Mouse (Mus musculus) heart, postnatal 10 days (tissue): ENCODE measurements around the gene Cyp2c23. TPM values are rescaled to one million over a fixed set of nuclear protein-coding genes. Genes with fewer than 3 reads are reported as not detected.

Experiments
- DNase-seq, 2 experiments: peaks; one replicate each; pipeline ENCODE4 v3.0.0; 2021
- intact Hi-C: fragments of 180-260 bp; cut with DNase I; formaldehyde crosslinking; loops from one replicate; pipeline ENCODE4 v1.15.1; 2025
- total RNA-seq, 2 experiments: library from RNA; stranded (reverse); gene quantifications; 2 replicates each; pipeline ENCODE4 v1.2.3; 2021

Cyp2c23 gene
- total RNA-seq = under 1 TPM in 1 of 2 experiments, not detected in 1; 0.27 TPM

GRCm38 (mm10) chr19:44028972-44029371 is at the start of gene Cyp2c23:
Gene Cyp2c23 (minus strand): TSS chr19:44029208.
- intact Hi-C loops = no loop called here
- no peak for DNase-seq

DNA sequence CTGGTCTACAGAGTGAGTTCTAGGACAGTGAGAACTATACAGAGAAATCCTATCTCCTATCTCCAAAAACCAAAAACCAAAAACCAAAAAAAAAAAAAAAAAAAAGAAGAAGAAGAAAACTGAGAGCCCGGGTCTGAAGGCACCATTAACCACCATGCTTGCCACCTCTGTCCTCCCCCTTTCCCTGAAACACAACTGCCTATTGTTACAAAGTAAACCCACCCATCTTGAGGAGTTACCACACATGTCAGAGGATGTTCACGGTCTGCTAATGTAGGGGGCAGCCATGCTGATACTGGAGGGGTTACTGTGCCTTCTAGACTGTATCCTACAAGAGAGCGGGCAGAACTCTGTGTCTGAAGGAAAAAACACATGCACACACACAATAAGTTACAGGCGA is 48.0 kb upstream of the Cyp2c23 start:
- no peak for DNase-seq
- intact Hi-C loops = no loop called here

DNA sequence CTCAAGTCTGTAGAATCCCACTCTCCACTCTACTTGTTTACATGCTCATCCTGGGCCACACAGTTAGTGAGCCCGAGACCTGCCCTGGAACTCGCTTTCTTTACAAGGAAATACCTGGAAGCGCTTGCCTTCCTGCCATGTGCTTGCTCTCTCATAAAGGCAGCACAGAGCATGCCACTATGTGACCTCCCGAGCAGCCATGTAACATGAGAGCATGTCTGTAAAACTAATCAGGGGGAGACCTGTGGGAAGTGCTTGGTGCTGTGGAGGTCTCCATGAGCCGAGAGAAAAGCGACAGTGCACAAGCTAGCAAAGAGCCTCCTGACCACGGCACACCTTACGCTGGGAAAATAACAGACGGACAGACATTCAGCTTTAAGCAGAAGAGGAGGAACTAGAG is 47.4 kb upstream of the Cyp2c23 start:
- intact Hi-C loops = no loop called here

DNA sequence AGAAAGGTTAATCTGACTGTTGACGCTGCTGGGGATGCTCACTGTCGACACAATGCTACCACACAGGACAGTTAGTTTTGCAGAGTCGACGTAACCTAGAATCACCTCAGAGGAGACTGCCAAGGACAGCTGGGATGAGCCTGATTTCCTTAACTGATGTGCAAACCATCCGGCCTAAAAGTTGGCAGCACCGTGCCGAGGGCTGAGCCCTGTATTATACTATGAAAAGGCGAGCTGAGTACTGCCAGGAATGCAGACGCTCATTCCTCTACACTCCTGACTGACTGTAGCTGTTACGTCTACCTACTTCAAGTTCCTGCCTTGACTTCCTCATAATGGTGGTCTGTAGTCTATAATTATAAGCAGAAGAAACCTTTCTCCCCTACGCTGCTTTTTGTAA is 46.0 kb upstream of the Cyp2c23 start:
- DNase-seq = no peak
- intact Hi-C loops = no loop called here

More for the DNA sequence above, 47.4 kb upstream of the Cyp2c23 start:
- no peak for DNase-seq

- DNase-seq = no peak
- intact Hi-C loops = no loop called here
These were observed 42.2 kb upstream of the Cyp2c23 start for GRCm38 (mm10) chr19:44071166-44071565.

- intact Hi-C loops = no loop called here
These were observed 40.9 kb upstream of the Cyp2c23 start for GRCm38 (mm10) chr19:44069914-44070232.

GRCm38 (mm10) chr19:44069121-44069913 is 40.3 kb upstream of the Cyp2c23 start, which contains the start of gene Erlin1:
Gene Erlin1 (minus strand): TSS chr19:44069785.
- peak; percentile 91 to 93 for DNase-seq
- intact Hi-C loops = no loop called here

More at GRCm38 (mm10) chr19:44069914-44070232, 40.9 kb upstream of the Cyp2c23 start:
- no peak for DNase-seq

GRCm38 (mm10) chr19:44068232-44068631 is 39.2 kb upstream of the Cyp2c23 start:
- no peak for DNase-seq
- intact Hi-C loops = no loop called here

GRCm38 (mm10) chr19:44067323-44068049 is 38.5 kb upstream of the Cyp2c23 start:
- intact Hi-C loops = no loop called here
- DNase-seq = no peak

DNA sequence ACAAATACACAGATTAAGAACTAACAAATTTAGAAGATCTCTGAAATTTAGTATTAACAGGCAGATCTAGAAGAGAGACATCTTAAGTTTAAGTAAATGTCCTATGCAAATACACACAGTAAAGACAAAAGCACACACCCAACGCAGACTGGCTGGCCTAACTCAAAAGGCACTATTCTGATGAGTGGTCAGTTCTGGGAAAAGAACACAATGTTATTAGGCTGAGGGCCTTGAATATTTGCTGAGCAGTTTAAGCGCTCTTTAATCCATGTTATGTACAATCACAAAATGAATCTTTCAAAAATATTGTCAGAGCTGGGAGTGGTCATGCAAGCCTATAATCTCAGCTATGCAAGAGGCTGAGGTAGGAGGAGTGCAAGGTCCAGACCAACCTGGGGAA is 35.7 kb upstream of the Cyp2c23 start:
- intact Hi-C loops = no loop called here
- no peak for DNase-seq

GRCm38 (mm10) chr19:44063773-44064172 is 34.8 kb upstream of the Cyp2c23 start:
- no peak for DNase-seq
- intact Hi-C loops = no loop called here

DNA sequence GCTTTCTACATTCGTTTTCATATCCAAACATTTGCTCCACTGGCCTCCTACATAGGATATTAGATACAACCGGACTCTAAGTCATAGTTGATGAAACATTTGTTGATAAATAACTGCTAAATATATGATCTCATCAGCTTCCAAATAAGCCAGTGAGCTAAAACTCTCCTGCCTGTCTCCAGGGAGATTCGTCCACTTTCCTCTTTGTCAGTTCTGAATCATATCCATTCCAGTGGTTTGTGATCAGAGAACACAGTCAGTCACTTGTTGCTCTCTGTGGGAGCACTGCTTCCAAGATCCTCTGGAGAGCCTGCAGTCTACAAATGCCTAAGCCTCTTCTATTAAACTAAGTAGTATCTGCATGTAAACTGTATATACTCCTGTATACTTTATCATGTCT is 31.2 kb upstream of the Cyp2c23 start:
- no peak for DNase-seq
- intact Hi-C loops = no loop called here

- intact Hi-C loops = no loop called here
- no peak for DNase-seq
These were observed 26.3 kb upstream of the Cyp2c23 start for GRCm38 (mm10) chr19:44055173-44055826.

DNA sequence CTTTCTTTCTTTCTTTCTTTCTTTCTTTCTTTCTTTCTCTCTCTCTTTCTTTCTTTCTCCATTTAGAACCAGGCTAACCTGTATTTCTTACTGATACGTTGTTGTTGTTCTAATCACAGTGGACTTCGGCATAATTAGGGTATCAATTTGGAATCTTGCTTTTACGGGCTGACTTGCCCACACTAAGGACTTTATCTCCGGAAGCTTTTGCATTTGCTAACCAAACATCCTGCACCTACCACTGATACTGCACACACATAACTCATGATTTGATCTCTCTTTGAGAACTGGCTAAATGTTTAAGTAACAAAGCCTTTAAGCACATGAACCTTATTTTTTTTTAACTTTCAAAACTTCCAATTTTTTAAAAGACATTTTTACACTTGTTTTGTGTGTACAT is 21.4 kb upstream of the Cyp2c23 start:
- intact Hi-C loops = no loop called here
- no peak for DNase-seq

DNA sequence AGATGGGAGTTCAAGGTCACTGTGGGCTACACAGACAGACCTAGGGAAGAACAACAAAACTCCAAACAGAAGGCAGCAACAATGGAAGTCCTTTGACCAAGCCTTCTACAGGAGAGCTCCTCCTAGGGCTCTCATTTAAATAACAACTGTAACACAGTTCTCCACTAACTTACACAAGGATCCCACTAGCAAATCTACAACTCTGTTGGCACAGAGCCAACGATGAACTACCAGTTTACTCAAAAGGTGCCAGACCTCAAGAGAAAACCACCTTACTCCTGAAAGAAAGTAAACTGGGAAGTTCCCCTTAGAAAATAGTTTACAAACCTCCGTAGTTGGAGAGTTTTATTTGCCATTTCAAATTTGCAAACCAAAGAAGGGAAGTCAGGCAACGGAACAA is 20.3 kb upstream of the Cyp2c23 start:
- intact Hi-C loops = no loop called here
- no peak for DNase-seq

- intact Hi-C loops = no loop called here
- DNase-seq = no peak
These were observed 16.8 kb upstream of the Cyp2c23 start for GRCm38 (mm10) chr19:44045847-44046246.

DNA sequence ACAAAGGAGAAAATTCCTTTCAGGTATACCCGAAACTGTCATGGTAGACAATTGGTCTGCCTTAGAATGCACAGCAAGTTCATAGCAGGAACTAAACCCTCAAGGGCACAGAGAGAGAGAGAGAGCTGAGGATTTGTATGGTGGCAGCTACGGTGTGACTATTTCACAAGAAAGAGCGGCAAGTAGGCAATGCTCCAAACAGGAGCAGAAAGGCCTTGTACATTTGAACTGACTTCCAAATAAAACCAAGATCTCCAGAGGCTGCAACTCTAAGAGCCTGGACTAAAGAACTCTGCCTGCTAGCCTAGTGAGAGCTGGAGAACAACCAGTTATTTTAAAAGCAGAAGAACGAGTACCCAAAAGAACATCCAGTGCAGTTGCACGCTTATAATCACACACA is 13.1 kb upstream of the Cyp2c23 start:
- DNase-seq = no peak
- intact Hi-C loops = no loop called here

- DNase-seq = no peak
- intact Hi-C loops = no loop called here
These were observed 4.4 kb upstream of the Cyp2c23 start for GRCm38 (mm10) chr19:44033396-44033795.

DNA sequence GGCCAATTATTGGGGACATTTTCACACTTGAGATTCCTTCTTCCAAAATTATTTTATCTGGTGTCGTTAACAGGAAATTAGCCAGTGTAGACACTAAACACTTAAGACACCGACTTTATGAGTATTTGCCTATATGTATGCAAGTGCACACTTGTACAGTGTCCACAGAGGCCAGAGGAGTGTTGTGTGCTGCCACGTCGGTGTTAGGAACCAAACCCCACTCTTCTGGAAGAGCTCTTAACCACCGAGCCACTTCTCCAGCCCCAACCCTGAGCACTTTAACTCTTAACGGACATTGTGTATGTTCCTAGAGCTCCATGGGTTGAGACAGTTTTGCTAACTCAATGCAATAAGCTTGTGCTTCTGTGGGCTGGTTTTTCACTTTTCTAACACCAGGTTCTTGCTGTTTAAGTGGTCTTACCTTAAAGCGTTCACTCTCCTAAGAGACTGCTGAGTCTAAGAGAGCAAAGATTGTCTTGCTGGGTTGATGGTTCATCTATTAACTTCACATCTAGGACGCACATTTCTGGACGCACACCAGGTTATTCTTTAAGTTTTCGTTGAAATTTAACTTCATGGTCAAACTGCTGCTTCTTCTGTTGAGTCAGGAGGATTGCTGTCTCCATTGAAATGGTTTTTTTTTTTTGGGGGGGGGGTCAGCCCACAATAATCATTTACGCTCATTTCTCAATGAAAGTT is 3.2 kb upstream of the Cyp2c23 start:
- intact Hi-C loops = no loop called here
- DNase-seq = no peak

DNA sequence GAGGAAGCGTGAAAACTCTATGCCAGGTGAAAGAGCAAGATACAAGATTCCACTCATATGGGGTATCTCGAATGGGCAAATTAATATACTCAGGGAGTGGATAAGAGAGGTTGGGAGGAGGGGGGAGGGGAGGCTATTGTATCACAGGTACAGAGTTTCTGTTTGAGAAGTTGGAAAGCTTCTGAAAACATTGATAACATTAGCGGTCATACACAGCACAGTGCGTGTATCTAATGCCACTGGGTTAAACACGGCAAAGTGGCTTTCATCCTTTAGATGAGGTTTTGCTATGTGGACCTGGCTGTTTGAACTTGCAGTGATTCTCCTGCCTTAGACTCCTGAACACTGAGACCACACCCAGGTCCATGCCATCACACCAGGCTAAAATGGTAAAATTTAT is 1.0 kb upstream of the Cyp2c23 start:
- no peak for DNase-seq
- intact Hi-C loops = no loop called here

DNA sequence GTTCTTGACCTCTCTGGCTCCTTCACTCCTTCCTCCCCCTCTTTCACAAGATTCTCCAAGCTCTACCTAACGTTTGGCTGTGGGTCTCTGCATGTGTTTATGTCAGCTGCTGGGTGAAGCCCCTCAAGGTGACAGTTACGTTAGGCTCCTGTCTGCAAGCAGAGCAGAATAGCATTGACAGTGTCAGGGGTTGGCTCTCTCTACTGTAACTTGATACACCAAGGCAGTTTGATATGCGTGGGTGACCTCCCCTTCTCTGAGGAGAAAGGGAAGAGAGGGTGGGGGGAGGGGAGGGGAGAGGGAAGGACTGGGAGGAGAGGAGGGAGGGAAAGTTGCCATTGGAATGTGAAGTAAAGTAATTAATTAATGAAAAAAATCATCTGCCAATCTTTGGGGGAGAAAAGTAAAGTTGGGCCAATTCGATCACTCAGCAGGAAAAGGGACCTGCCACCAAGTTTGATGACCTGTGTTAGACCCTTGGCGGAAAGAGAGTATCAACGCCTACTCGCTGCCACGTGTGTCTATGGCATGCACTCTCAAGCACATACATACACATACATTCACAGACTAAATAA is 2.0 kb downstream of the Cyp2c23 start:
- DNase-seq = no peak

More for the DNA sequence above, 2.0 kb downstream of the Cyp2c23 start:
- intact Hi-C loops = no loop called here
